Mouse (Mus musculus) CD8-positive naive resting alpha-beta T cell, adult 2 months (primary cell): Measurements from ENCODE around the gene Ahcyl2.

ENCODE experiments used
- DNase-seq, 2 experiments: peaks; one replicate each; pipeline ENCODE4 v3.0.0; 2022; ENCODE audit warnings: low read depth in 2 of 2, low spot score in 2 of 2

Gene Ahcyl2

DNA sequence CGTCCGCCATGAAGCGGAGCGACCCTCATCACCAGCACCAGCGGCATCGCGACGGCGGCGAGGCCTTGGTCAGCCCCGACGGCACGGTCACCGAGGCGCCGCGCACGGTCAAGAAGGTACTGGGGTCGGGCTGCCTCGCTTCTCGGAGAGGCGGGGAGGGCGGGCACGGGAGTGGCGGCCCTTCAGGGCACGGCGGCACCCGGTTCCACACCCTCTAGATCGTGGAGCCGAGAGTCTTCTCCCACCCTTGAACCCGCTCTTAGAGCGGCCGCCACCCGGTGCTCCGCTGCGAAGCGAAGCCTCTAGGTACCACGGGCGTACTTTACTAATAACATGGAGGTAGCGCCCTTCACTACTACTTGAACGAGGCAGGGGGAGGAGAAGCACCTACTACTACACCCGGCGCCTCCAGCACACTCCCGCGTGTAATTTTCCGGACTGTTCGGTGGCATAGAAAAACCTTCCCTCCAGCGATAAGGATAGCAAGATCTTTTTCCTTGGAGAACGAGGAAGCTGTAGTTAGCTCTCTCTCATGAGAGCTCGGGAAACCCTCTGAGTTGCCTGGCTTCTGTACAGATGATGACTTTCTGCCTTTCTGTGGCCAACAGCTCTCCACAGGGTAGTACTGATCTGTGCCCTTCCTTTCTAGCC, 1.1 kb downstream of the Ahcyl2 start:
- peak; percentile 40 to 41 for DNase-seq

DNA sequence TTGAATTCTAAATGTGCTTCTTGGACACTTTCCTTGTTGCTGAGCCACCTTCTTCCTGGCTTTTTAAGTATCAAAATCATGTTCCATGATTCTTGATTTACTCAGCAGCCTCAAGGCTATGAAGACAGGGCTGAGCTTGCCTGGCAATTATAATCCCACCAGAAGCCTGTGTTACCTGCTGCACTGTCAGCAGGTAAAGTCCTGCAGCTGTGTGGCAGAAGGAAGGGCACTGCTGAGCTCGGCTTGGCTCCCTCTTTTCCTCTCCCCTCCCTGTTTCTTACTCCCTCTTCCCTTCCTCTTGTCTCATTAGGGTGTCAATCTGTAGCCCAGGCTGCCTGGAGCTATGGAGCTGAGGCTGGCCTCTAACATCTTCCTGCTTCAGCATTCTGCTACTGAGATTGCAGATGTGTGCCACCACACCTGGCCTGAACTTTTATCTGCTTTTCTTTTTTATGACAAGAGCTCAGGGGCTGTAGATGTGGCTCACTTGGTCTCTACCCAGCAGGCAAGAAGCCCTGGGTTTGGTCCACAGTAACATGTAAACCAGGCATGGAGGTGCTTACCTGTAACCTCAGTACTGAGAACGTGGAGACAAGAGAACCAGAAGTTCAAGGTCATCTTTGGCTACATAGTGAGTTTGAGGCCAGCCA, 3.0 kb downstream of the Ahcyl2 start:
- DNase-seq, result no peak

DNA sequence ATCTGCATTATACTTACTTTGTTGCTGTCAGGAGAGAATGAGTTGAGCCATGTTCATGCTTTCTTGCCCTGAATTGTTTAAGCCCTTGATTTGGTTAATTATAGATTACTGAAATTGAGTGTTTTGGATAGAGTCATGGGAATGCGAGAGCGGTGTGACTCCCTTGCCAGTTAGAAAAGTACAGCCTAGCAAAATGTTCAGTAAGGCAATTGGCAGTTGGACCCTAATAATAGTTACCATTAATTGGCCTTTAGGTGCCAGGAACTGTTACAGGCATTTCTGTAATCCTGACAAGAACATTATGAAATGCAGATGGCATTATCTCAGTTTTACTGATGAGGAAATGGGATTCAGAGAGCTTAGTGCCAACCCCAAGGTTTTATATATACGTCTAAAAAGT, 4.4 kb downstream of the Ahcyl2 start:
- DNase-seq, result no peak

DNA sequence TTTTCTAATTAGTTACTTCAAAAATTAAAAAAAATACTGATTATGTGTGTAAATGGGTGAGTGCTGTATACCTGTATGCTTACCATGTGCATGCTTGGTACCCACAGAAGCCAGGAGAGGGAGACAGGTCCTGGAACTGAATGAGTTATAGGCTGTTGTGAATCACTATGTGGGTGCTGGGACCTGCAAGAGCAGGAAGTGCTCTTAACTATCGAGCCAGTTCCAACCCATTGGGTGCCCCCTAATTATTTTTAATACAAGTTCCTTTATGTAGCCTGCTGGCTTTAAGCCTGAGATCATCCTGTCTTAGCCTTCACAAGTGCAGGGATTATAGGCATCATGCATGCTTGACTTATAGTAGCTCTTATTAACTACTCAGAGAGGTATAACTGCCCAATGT, 6.3 kb downstream of the Ahcyl2 start:
- DNase-seq, result no peak

DNA sequence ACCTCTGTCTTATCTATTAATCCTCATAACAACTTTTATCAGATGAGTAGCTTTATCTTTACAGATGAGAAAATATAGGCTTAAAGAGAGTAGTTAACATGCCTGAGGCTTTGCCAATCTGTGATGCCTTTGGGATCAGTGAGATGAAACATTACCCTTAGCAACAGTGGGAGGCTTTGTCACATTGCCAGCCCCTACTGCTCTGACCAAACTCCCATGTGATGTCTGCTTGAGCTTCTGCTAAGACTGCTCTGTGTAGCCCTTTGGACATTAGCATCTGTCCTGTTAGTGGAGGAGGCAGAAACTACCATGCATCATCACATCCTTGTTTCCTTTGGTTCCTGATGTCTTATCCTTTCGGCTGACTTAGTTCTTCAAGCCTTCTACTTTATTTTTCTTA, 7.8 kb downstream of the Ahcyl2 start:
- DNase-seq, result no peak

DNA sequence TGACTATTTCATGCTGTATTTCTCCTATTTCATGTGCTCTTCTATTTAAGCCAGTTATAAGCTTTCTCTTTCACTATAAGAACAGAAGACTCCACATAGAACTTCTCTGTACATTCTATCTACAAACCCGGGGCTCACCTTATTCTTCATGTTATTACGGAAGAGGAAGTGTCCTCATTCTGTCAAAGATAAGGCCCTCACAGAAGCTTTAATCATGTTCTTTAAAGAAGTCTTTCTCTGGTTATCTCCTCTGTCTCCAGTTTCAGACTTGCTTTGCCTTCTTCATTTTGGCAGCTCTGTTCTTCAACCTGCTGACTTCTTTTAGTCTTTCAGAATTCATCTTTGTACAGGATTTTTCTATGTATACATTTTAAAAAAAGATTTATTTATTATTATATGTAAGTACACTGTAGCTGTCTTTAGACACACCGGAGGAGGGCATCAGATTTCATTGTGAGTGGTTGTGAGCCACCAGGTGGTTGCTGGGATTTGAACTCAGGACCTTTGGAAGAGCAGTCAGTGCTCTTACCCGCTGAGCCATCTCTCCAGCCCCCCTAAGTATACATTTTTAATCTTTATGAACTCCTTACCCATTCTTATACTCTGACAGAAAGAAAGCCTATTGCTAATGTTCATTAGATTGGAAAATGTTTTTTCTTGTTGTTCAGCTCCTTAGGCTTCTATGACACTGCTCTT, 8.9 kb downstream of the Ahcyl2 start:
- no peak for DNase-seq

DNA sequence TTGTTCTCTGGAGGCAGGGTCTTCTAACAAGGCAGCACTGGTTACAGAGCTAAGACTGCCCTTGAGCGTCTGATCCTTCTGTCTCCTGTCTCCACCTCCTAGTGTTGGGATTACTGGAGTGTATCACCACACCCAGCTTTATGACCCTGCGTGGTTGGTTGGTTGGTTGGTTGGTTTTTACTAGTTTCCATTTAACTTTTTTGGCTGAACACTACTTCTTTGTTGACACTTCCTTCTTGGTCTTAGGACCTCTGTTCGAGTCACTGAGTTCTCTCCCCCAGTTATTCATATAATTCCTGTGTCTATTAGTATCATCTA, 9.4 kb downstream of the Ahcyl2 start:
- DNase-seq, result no peak

DNA sequence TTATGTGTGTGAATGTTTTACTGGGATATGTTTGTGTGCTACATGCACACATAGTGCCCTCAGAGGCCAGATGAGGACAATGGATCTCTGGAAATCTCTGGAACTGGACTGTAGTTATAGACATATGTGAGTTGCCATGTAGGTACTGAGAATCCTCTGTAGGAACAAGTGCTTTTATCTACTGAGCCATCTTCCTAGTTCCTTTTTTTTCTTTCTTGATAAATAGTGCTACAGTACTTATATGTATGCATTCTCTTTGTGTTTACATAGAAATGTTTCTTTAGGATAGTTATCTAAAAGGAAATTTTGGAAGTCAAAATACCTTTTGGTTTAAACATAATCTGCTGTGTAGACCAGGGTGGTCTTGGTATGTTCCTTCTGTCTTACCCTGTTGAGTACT, 12.3 kb downstream of the Ahcyl2 start:
- DNase-seq, result no peak

DNA sequence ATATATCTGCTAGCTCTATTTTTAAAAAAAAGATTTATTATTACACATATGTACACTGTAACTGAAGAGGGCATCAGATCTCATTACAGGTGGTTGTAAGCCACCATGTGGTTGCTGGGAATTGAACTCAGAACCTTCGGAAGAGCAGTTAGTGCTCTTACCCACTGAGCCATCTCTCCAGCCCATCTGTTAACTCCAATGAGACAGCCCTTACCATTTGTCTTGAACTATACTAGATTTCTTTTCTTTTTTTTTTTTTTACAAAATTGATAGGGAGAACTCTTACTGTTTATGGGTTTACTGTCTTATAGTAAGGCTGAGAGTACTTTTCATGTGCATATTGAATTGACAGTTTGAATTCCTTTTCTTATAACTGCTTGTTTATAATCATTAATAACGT, 12.8 kb downstream of the Ahcyl2 start:
- no peak for DNase-seq

DNA sequence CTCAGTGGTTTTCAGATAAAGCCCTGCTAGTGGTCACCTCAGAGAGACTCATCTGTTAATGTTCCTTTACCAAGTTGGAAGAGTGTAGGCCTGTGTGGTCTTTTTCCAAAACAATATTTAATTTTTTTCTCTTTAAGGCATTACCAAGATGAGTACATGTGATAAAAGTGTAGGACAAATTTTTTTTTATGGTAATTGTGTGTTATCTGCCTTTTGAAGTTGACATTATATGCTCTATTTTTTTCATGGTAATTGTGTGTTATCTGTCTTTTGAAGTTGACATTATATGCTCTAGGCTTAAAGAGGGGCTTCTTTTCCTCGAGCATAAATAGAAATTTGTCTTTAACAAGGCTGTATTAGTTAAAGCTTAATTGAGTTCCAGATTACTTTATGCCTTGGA, 14.4 kb downstream of the Ahcyl2 start:
- no peak for DNase-seq

DNA sequence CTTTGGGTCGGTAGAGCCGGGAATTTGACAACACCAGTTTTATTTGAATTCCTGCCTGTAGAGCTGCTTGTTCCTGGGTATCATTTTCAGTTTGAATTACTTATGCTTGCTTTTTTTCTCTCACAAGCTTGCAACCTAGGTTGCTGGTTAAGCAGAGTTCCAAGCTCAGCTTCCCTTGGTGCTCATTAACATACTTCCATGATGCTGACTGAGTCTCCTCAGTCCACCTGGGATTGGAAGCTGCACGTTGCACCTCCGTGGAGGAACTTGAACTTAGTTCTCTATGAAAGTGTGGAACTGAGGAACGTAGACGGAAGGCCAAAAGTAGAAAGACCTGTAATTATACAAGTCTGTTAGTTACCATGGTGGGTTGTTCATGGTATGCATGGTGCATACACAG, 16.1 kb downstream of the Ahcyl2 start:
- DNase-seq, result no peak

DNA sequence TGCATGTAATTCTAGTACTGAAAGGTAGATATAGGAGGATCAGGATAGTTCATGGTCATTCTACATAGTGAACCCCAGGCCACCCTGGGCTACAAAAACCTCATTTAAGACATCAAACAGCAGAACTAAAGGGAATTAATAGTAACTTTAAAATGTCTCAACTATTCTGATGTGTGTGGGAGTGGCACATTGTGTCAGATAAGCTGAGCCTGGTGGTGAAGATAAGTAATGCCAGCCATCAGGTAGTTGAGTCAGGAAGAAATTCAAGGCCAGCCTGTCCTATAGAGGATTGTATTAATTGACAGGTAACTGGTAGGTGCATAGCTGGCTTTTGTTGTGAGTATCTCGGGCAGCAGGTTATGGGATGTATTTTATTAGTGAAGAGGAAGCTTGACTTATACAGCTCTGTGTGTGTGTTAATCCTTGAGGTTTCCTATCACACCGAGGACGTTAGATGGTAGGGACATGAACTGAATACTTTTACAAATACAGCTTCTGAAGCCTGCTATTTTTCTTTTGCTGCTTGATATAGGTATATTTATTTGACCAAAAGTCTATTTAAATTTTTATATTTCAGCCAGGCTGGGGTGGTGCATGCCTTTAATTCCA, 16.7 kb downstream of the Ahcyl2 start:
- no peak for DNase-seq

DNA sequence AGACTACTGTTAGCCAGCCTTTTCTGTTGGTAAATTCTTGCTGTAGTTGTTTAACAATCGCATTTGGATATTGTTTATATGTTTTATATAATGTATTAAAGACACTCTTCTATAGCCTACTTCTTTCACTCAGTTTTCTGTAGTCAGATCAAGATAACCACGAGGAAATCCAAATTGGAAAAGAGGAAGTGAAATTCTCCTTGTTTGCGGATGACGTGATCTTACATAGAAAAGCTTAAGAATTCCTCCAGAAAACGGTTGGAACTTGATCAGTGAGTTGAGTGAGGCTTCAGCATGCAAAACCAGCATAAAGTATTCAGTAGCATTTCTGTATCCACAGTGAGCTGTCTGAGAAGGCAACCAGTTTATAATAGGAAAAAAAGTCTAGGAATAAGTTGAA, 17.9 kb downstream of the Ahcyl2 start:
- DNase-seq, result no peak

DNA sequence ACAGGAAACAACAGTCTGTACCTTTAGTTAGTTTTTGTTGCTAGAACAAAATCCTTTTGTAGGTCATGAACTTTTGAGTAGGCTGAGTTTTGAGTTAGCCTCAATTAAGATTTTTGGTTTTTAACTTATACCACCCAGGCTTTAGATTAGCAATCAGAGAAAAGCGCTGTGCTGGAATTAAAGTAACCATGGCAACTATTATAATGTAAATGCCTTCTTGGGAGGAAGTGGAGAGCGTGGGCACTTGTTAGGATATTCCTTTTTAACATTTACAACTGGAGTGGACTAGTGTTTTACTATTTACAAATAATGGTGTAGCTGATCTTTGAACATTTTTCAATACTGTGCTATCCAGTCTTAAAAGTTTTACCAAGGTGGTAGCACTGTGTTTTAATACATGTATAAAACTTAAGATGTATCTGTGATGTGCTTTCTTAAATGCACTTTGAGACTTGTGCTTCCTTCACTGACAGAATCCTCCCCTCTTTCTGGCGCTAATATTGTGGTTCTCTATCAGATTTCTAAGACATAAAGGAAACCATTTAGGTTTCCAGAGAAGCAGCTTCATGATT, 21.1 kb downstream of the Ahcyl2 start:
- DNase-seq, result no peak

DNA sequence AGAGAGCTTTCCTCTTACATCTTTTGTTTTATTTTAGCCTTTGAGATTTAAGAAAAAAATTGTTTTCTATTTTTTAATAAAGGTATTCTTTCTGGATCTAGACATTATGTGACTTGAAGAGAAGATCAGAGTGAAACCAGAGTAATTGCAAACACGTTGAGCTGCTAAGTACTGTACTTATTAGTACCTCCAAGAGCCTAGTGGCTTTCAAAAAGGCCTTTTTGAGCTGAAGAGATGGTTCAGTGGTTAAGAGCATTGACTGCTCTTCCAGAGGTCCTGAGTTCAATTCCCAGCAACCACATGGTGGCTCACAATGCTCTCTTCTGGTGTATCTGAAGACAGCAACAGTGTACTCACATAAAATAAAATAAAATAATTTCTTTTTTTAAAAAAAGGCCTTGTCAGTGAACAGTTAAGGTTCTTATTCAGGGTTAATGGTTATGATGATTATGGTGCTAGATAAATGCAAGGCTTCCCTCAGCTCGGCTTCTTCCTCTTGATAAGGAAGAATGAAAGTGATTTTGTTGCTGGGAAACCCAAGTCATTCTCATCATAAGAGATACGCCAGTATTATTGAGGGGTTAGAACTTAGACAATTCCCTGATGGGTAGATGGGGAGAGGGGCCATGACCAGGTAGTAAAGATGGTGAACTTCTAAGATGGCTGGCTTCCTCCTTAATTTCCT, 22.3 kb downstream of the Ahcyl2 start:
- no peak for DNase-seq

DNA sequence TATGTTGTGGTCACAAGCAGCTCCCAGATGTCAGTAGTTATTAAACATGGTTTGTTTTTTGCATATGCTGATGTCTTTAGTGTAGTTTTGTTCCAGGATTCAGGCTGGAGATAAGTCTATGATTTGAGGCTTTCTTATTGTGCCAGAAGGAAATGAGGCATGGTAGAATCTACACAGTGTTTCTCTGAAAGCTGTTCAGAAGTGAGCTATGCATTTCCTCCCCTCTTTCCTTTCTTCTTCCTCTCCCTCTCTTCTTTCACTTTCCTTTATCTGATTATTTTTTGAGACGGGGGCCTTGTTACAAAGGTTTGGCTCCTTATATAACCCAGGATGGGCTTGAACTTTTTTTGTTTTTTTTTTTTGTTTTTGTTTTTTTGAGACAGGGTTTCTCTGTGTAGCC, 25.7 kb downstream of the Ahcyl2 start:
- no peak for DNase-seq

DNA sequence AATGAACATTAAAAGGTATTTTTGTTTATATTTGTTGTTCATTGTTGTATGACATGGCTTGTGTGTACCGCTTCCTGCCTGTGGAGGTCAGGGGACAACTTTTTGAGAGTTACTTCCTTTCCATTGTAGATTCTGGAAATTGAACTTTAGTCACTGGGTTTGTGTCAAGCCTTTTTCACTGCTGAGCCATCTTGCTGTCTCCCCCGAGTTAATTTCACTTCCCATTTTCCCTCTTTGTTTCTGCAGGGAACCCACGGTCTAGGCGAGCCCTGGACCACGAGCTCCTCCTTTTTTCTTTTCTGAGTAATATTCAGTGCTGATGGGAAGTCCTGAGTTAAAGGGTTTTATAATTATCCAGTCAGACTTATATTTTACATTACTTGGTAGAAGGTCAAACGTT, 26.8 kb downstream of the Ahcyl2 start:
- no peak for DNase-seq

DNA sequence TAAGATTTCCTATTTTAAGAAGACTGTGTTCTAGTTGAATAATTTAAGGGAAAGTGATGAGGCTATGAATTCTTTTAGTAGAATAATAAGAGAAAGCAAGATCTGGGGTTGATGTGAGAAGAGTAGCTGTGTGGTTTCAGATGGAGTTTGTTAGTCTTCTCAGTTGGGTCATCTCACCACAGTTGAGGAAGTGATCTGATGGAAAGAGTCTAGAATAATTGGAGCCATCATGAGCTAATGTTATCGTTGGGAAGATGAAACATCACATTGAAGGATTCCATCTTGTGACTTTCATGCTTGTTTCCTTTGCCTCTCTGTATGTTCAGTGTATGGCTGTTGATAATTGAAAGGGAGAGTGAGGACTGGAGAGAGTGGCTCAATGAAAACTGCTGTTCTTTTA, 35.2 kb downstream of the Ahcyl2 start:
- DNase-seq, result no peak

DNA sequence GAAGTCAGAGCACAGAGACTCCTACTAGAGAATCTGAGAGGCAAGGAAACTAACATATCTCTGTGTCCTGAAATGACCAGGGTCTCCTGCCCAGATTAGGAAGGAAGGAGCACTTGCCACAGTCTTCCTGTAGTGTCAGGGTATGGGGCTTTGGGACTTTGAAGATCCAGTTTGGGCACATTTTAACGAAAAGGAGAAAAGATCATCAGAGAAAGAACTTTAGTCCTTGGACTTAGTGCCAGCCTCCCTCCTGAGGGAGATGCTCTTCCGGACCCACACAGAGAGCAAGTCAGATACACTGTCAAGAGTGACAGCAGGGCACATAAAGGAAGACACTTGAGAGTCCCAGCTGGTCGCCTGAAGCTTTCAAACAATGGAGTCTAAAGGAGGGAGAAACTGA, 36.2 kb downstream of the Ahcyl2 start:
- DNase-seq, result no peak

DNA sequence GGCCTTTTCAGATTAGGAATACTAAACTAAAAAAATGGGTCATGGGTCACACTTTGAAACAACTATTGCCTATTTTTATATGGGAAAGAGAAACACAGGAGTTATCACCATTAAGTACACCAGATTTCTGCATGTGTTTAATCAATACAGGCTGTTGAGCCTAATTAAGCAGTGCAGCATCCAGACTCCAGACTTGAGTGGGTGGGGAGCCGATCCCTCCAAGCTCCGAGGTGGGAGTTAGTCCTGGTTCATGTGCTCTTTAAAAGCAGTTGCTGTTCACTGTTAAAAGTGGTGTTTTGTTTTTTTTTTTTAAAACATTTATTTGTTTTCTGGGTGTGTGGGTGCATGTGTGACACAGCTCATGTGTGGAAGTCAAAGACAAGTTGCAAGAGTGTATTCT, 37.6 kb downstream of the Ahcyl2 start:
- DNase-seq, result no peak

DNA sequence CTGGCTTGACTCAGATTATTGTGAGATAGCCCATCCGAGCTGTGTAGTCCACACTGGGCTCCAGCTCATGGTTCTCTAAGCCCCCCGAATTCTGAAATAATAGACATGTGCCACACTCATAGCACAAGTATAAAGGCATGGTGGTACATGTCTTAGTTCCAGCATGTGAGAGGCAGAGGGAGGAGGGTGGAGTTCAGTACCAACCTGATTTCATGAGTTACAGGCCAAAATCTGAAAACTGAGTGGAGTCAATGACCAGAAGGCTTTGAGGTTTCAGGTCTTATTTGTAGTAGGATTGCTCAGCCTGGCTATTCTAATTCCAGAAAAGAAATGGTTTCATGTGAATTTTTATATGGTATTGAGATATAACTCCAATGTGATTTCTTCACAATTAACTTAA, 44.3 kb downstream of the Ahcyl2 start:
- DNase-seq, result no peak

DNA sequence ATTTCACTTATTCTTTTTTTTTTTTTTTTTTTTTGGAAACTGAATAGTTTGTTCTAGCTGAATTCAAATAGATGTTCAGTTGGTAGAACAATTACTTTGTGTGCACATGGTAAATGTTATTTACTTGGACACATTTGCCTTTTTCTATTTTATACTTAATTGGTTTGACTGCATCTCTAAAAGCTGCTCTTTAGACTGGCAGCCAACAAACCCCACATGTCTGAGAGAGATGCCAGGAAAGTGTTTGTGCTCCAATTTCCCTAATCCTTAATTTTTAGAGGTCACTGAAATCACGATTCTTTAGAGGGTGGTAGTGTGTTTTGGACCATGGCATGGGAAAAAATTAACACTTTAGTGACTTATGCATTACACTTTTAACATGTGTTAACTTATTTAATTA, 44.8 kb downstream of the Ahcyl2 start:
- no peak for DNase-seq
